Mouse (Mus musculus): ENCODE measurements around the gene Tmem243.
A peak's percentile ranks its signal among the peaks of the same experiment; 100 is the strongest.
"Not testable (repeated sequence)": the region's sequence is repeated elsewhere in the genome, so short reads cannot be mapped to it uniquely, and the experiment has no call there.

Gene Tmem243

GRCm38 (mm10) chr5:9107296-9108089, 7.0 kb downstream of the Tmem243 start:
- DNase-seq (ENCODE audit: low spot score) = no peak

GRCm38 (mm10) chr5:9108490-9108889, 8.0 kb downstream of the Tmem243 start:
- DNase-seq (ENCODE audit: low spot score) = no peak

- no peak for DNase-seq (ENCODE audit: low spot score)
Observed at GRCm38 (mm10) chr5:9109582-9109981, 9.1 kb downstream of the Tmem243 start.

- no peak for DNase-seq (ENCODE audit: low spot score)
Observed at GRCm38 (mm10) chr5:9111285-9111684, 10.8 kb downstream of the Tmem243 start.

- peak; percentile 89 for DNase-seq (ENCODE audit: low spot score)
Observed at GRCm38 (mm10) chr5:9111759-9112158, 11.3 kb downstream of the Tmem243 start.

GRCm38 (mm10) chr5:9114162-9114561, 13.7 kb downstream of the Tmem243 start:
- DNase-seq (ENCODE audit: low spot score) = peak; percentile 54

- DNase-seq (ENCODE audit: low spot score) = no peak
Observed at GRCm38 (mm10) chr5:9124134-9124533, 23.7 kb downstream of the Tmem243 start.

GRCm38 (mm10) chr5:9128566-9128965, 28.1 kb downstream of the Tmem243 start:
- no peak for DNase-seq (ENCODE audit: low spot score)

- no peak for DNase-seq (ENCODE audit: low spot score)
Observed at GRCm38 (mm10) chr5:9131786-9132185, 31.3 kb downstream of the Tmem243 start.

- no peak for DNase-seq (ENCODE audit: low spot score)
Observed at GRCm38 (mm10) chr5:9135588-9135987, 35.1 kb downstream of the Tmem243 start.

- DNase-seq (ENCODE audit: low spot score) = no peak
Observed at GRCm38 (mm10) chr5:9140724-9141123, 40.3 kb downstream of the Tmem243 start.

GRCm38 (mm10) chr5:9142376-9142775, 41.9 kb downstream of the Tmem243 start:
- no peak for DNase-seq (ENCODE audit: low spot score)

- DNase-seq (ENCODE audit: low spot score) = no peak
Observed at GRCm38 (mm10) chr5:9149273-9149850, 48.9 kb downstream of the Tmem243 start.

- no peak for DNase-seq (ENCODE audit: low spot score)
Observed at GRCm38 (mm10) chr5:9156746-9157145, 56.3 kb downstream of the Tmem243 start.

- DNase-seq (ENCODE audit: low spot score) = no peak
Observed at GRCm38 (mm10) chr5:9157336-9157735, 56.9 kb downstream of the Tmem243 start.

GRCm38 (mm10) chr5:9160831-9161455, 60.5 kb downstream of the Tmem243 start:
- DNase-seq (ENCODE audit: low spot score) = peak; percentile 61

- peak; percentile 95 for DNase-seq (ENCODE audit: low spot score)
Observed at GRCm38 (mm10) chr5:9161456-9162041, 61.1 kb downstream of the Tmem243 start, which contains the start of gene Dmtf1. TSS of gene Dmtf1 (minus strand) at chr5:9161776.

GRCm38 (mm10) chr5:9162088-9162487, 61.6 kb downstream of the Tmem243 start:
- no peak for DNase-seq (ENCODE audit: low spot score)

GRCm38 (mm10) chr5:9163411-9163810, 62.9 kb downstream of the Tmem243 start:
- no peak for DNase-seq (ENCODE audit: low spot score)

- not testable (repeated sequence) for DNase-seq (ENCODE audit: low spot score)
Observed at GRCm38 (mm10) chr5:9165151-9165550, 64.7 kb downstream of the Tmem243 start.

GRCm38 (mm10) chr5:9166366-9166765, 65.9 kb downstream of the Tmem243 start:
- no peak for DNase-seq (ENCODE audit: low spot score)

- DNase-seq (ENCODE audit: low spot score) = peak; percentile 51
Observed at GRCm38 (mm10) chr5:9169328-9170005, 69.0 kb downstream of the Tmem243 start.
